Mouse (Mus musculus): ENCODE measurements around the gene Tdgf1. TPM values are rescaled to one million over a fixed set of nuclear protein-coding genes. Genes with fewer than 3 reads are reported as not detected.
A peak's percentile ranks its signal among the peaks of the same experiment; 100 is the strongest.

Tdgf1 gene
- polyA plus RNA-seq, 1 experiment from 2014 or later, result not detected

DNA sequence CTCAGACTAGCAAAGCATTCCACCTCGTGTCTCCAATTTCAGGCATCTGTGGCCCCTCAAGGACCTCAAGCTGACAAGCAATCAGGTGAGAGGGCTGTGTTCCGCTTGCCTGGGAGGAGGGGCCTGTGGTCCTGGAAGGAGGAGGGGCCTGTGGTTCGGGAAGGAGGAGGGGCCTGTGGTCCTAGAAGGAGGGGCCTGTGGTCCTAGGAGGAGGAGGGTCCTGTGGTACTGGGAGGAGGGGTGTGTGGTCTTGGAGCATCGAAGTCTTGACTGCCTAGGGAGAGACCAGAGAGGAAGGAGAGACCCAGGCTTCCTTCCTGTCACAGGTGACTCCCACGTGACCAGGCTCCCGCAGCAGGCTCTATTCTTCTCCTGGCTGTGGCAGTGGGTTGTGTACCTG lies 49.4 kb downstream of the Tdgf1 start:
- 3% methylated on average over 6 of the region's 6 CpGs for WGBS (ENCODE audit: insufficient replicate concordance)
- Histone ChIP-seq H3K9me3 (replicated peaks; ENCODE audit: control insufficient read depth, low read length) (no peaks in the 10 kb centered on the region), H3K36me3 (ENCODE audit: control insufficient read depth, insufficient read depth, low read length) (no peaks in the 10 kb centered on the region), H3K4me2 (peak overlapping the region; percentile 3), H3K27me3 (ENCODE audit: control insufficient read depth, insufficient read depth, low read length) (peaks cover 9% of the 10 kb centered on the region), H3K4me1 (ENCODE audit: control insufficient read depth, insufficient read depth, low read length) (no peaks in the 10 kb centered on the region), H3K4me3 (ENCODE audit: low read depth, low read length) (no peak overlapping the region; the same call in 1 of the 2 replicates), H3K27ac (ENCODE audit: low read depth, low read length) (no peak overlapping the region), H3K9ac (ENCODE audit: low read depth, low read length) (no peak overlapping the region)
- no peak; the same call in 1 of the 2 replicates for ATAC-seq (replicated peaks; ENCODE audit: insufficient number of reproducible peaks, low FRiP score, low TSS enrichment)

DNA sequence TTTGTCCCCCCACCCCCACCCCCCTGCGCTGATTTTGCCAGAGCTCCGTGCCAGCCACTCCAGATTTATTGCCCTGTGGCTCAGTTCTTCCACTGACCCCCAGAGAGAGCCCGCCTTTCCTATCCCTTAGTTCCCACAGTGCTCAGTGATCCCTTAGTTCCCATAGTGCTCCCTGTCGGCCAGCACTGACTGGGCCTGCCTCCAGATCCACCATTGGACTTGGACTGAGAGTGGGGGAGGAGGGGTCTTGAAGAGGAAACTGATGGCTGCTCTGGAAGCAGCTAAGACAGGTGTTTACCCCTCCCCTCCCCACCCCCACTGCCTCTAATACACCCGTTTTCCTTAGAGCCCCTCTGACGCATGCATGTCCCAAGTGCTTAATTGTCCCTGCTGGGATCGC lies 50.0 kb downstream of the Tdgf1 start:
- WGBS (ENCODE audit: insufficient replicate concordance), result 22% methylated on average over 7 of the region's 7 CpGs
- Histone ChIP-seq H3K4me2 (peak overlapping the region; percentile 3), H3K27ac (ENCODE audit: low read depth, low read length) (no peak overlapping the region), H3K4me1 (ENCODE audit: control insufficient read depth, insufficient read depth, low read length) (no peaks in the 10 kb centered on the region), H3K9me3 (replicated peaks; ENCODE audit: control insufficient read depth, low read length) (no peaks in the 10 kb centered on the region), H3K9ac (ENCODE audit: low read depth, low read length) (no peak overlapping the region), H3K36me3 (ENCODE audit: control insufficient read depth, insufficient read depth, low read length) (no peaks in the 10 kb centered on the region), H3K4me3 (ENCODE audit: low read depth, low read length) (no peak overlapping the region; the same call in 1 of the 2 replicates), H3K27me3 (ENCODE audit: control insufficient read depth, insufficient read depth, low read length) (peaks cover 9% of the 10 kb centered on the region)
- no peak for ATAC-seq (replicated peaks; ENCODE audit: insufficient number of reproducible peaks, low FRiP score, low TSS enrichment)

DNA sequence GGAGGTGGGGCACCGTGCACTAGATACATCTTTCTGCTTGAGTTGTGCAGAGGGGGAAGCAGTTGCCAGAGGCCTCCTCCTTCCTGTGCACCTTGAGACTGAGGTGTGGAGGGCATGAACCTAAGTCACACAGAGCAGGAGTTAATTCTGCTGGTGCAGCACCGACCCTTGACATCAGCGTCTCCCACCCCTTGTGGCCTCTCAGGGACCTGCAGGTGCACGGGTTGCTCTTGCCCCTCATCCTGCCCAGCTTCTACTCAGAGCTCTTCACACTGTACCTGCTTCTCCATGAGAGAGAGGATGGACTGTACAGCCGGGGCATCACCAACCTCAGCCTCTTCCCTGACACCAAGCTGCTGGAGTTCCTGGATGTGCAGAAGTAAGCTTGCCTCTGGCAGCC lies 50.5 kb downstream of the Tdgf1 start:
- Histone ChIP-seq H3K4me3 (ENCODE audit: low read depth, low read length) (no peak overlapping the region), H3K9ac (ENCODE audit: low read depth, low read length) (no peak overlapping the region), H3K27ac (ENCODE audit: low read depth, low read length) (no peak overlapping the region), H3K4me2 (no peak overlapping the region), H3K4me1 (ENCODE audit: control insufficient read depth, insufficient read depth, low read length) (no peaks in the 10 kb centered on the region), H3K36me3 (ENCODE audit: control insufficient read depth, insufficient read depth, low read length) (no peaks in the 10 kb centered on the region), H3K27me3 (ENCODE audit: control insufficient read depth, insufficient read depth, low read length) (peaks cover 9% of the 10 kb centered on the region), H3K9me3 (replicated peaks; ENCODE audit: control insufficient read depth, low read length) (no peaks in the 10 kb centered on the region)
- WGBS (ENCODE audit: insufficient replicate concordance), result 41% methylated on average over 5 of the region's 5 CpGs
- no peak for ATAC-seq (replicated peaks; ENCODE audit: insufficient number of reproducible peaks, low FRiP score, low TSS enrichment)

DNA sequence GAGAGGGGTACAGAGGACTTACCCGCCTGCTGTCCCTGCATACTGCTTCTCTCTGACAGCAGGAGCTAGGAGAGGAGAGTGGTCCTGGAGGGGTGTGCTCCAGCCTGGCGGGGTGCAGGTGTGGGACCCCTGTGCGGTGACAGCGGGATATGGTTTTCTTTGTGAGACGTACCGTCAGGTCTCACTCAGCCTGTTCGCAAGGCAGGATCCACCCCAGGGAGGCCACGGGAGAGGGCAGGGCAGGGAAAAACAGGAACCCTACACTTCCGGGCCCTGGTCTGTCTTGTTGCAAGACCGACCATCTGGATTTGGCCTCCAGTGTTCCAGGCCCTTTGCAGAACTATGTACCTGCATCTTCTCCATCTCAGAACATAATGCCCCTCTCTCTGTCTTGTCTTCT lies 52.5 kb downstream of the Tdgf1 start:
- no peak overlapping the region for H3K9ac ChIP-seq (ENCODE audit: low read depth, low read length)
- no peak overlapping the region for H3K27ac ChIP-seq (ENCODE audit: low read depth, low read length)
- no peaks in the 10 kb centered on the region for H3K36me3 ChIP-seq (ENCODE audit: control insufficient read depth, insufficient read depth, low read length)
- H3K9me3 ChIP-seq (replicated peaks; ENCODE audit: control insufficient read depth, low read length), result no peaks in the 10 kb centered on the region
- no peaks in the 10 kb centered on the region for H3K4me1 ChIP-seq (ENCODE audit: control insufficient read depth, insufficient read depth, low read length)
- H3K4me3 ChIP-seq (ENCODE audit: low read depth, low read length), result no peak overlapping the region
- H3K4me2 ChIP-seq, result no peak overlapping the region
- WGBS (ENCODE audit: insufficient replicate concordance), result 63% methylated on average over 10 of the region's 10 CpGs
- no peak for ATAC-seq (replicated peaks; ENCODE audit: insufficient number of reproducible peaks, low FRiP score, low TSS enrichment)
- H3K27me3 ChIP-seq (ENCODE audit: control insufficient read depth, insufficient read depth, low read length), result peaks cover 9% of the 10 kb centered on the region

DNA sequence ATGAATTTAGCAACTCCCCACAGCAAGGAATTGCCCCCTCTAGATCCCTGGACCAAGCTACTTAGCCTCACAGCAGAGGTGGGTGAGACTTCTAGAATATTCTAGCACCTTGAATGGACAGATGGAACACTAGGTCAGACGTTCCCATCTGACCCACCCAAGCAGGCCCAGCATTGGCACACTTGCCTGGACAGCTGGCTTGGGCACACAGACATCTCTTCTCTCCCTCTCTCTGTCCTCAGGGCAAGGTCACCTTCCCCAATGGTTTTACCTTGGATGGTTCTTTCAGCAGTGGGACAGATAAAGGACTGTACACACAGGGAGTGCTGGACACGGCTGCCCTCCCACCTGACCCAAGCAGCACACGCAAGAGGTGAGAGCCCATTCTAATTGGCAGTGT lies 53.4 kb downstream of the Tdgf1 start:
- H3K9me3 ChIP-seq (replicated peaks; ENCODE audit: control insufficient read depth, low read length), result no peaks in the 10 kb centered on the region
- no peak overlapping the region for H3K9ac ChIP-seq (ENCODE audit: low read depth, low read length)
- WGBS (ENCODE audit: insufficient replicate concordance), result 70% methylated on average over 3 of the region's 3 CpGs
- H3K4me1 ChIP-seq (ENCODE audit: control insufficient read depth, insufficient read depth, low read length), result no peaks in the 10 kb centered on the region
- no peak overlapping the region for H3K27ac ChIP-seq (ENCODE audit: low read depth, low read length)
- peaks cover 9% of the 10 kb centered on the region for H3K27me3 ChIP-seq (ENCODE audit: control insufficient read depth, insufficient read depth, low read length)
- no peak for ATAC-seq (replicated peaks; ENCODE audit: insufficient number of reproducible peaks, low FRiP score, low TSS enrichment)
- H3K36me3 ChIP-seq (ENCODE audit: control insufficient read depth, insufficient read depth, low read length), result no peaks in the 10 kb centered on the region
- H3K4me2 ChIP-seq, result no peak overlapping the region
- no peak overlapping the region for H3K4me3 ChIP-seq (ENCODE audit: low read depth, low read length)

DNA sequence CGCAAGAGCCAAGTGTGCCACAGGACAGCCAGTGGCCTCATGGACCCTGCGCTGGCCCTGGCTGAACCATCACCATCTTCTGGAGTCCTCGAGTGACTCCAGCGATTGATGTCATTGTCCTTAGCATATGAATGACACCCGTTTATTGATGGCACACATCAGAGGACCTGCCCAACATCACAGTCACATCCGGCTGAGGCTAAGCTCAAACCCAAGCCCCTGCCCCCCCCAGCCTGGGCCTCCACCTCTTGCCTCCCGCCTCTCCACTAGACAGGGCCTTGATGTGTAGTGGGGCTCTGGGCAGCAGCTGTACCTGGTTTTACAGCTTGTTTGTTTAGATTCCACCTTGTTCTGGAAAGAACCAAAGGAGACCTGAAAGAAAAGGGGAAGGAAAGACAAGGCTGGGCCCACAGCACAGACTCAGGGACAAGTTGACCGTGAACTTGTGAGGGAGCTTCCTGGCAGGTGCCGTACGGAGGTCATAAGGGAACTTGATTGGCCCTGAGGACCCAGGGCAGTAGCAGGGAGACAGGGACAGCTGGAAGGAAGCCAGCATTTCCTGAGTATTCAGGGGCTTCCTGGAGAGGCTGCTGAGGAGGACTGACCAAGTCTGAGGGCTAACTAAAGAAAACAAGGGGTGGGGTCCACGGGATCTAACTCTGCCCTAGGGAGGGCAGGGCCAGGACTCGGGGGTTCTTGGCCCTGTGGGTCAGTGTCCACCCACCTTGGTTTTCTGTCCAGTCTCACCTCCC lies 54.7 kb downstream of the Tdgf1 start:
- Histone ChIP-seq H3K4me1 (ENCODE audit: control insufficient read depth, insufficient read depth, low read length) (no peaks in the 10 kb centered on the region), H3K4me3 (ENCODE audit: low read depth, low read length) (no peak overlapping the region), H3K4me2 (no peak overlapping the region), H3K36me3 (ENCODE audit: control insufficient read depth, insufficient read depth, low read length) (no peaks in the 10 kb centered on the region), H3K27ac (ENCODE audit: low read depth, low read length) (no peak overlapping the region), H3K9ac (ENCODE audit: low read depth, low read length) (no peak overlapping the region), H3K27me3 (ENCODE audit: control insufficient read depth, insufficient read depth, low read length) (peaks cover 9% of the 10 kb centered on the region), H3K9me3 (replicated peaks; ENCODE audit: control insufficient read depth, low read length) (no peaks in the 10 kb centered on the region)
- 61% methylated on average over 12 of the region's 12 CpGs for WGBS (ENCODE audit: insufficient replicate concordance)
- ATAC-seq (replicated peaks; ENCODE audit: insufficient number of reproducible peaks, low FRiP score, low TSS enrichment), result no peak

DNA sequence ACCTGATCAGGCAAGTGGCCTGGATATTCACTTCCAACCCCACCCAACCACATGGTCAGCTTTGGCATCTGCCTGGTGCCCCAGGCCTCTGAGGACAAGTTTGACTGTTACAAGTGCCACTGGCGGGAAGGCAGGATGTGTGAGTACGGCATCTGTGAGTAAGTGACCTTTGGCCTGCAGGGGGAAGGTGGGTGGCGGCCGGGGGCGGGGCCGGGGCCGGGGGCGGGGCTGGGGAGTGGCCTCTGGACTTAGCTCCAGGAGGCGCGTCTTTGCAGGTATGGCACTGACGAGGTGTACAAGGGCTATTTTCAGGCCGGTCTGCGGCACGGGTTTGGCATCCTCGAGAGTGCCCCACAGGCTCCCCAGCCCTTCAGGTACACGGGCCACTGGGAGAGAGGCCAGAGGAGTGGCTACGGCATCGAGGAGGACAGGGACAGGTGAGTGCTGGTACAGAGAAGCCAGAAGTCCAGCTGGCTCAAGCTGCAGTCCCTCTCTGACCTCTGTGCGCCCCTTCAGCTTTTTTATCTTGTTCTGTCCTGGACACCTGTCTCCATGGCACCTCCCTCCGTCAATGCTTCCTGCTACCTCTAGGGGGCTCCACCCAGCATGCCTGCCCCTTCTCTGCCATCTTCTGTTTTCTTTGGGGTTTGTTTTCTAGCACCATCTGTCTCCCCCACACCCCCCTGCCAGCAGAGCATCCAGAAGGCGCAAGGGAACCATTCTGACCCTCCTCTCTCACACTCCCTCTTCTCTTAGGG lies 55.8 kb downstream of the Tdgf1 start:
- Histone ChIP-seq H3K4me2 (peak overlapping the region; percentile 9; the same call in 1 of the 2 replicates), H3K27ac (ENCODE audit: low read depth, low read length) (no peak overlapping the region), H3K4me1 (ENCODE audit: control insufficient read depth, insufficient read depth, low read length) (no peaks in the 10 kb centered on the region), H3K9ac (ENCODE audit: low read depth, low read length) (no peak overlapping the region), H3K9me3 (replicated peaks; ENCODE audit: control insufficient read depth, low read length) (no peaks in the 10 kb centered on the region), H3K27me3 (ENCODE audit: control insufficient read depth, insufficient read depth, low read length) (peaks cover 9% of the 10 kb centered on the region), H3K4me3 (ENCODE audit: low read depth, low read length) (no peak overlapping the region), H3K36me3 (ENCODE audit: control insufficient read depth, insufficient read depth, low read length) (no peaks in the 10 kb centered on the region)
- WGBS (ENCODE audit: insufficient replicate concordance), result 13% methylated on average over 21 of the region's 21 CpGs
- no peak for ATAC-seq (replicated peaks; ENCODE audit: insufficient number of reproducible peaks, low FRiP score, low TSS enrichment)

Data from heart, embryonic 11.5 days (tissue).